In the genomic region with DNA sequence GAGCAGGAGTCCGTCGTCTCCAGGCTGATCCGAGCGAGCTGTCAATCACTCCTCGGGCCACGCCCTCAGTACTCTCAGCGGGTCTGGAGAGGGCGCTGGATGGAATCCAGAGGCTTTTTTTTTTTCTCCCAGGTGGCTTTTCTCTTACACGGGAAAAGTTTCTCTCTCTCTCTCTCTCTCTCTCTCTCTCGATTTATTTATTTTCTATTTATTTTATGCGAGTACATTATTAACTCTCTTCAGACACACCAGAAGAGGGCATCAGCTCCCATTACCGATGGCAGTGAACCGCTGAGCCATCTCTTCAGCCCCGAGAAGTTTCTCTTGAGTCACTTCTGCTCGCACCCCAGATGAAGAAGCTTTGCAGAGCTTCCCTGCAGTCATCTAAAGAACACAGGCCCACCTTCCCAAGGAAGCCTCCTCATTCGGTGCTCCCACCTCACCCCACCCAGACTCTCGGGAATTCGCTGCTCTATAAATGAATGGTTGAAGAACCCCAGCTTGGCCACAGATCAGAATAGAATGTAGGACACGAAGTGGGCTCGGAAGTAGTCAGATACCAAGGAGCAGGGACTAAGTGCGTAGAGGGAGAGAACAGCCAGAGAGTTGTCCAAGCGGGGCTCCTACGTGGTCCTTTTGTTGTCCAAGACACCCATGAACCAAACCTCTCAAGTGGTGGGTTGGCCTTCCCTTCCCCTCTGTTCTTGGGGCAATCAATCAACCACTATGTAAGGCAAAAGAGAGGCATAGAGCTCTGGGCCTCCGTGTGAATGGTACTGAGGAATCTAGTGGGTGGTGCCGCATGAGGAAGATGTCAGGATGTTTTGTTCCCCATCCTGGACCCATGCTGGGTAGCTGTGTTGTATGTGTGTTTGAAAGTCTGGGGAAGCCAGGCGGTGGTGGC, we compare ENCODE assay signal across 8 mouse cellular contexts. TPM values are rescaled to one million over a fixed set of nuclear protein-coding genes. Genes with fewer than 3 reads are reported as not detected.
DNase-seq lines count a peak whose midpoint lies in the region; ATAC-seq and TF ChIP-seq lines count a peak whose summit lies in the region.

A gene (minus strand): TSS at position 30 of the 904 bp plus-strand sequence.

- WGBS in liver, adult 2 months: 17% methylated on average over 26 of the region's 26 CpGs
- 23% methylated on average over 24 of the region's 26 CpGs for WGBS in embryonic facial prominence, embryonic 14.5 days
- WGBS in intestine, embryonic 15.5 days: 12% methylated on average over 26 of the region's 26 CpGs
- 16% methylated on average over 26 of the region's 26 CpGs for whole genome bisulfite sequencing in midbrain, embryonic 11.5 days

- ATAC-seq in embryonic facial prominence, embryonic 14.5 days (ENCODE audit: low read depth): no peak
- 0 out of 2 replicates have a peak, but pooled peaks have one; percentile 6 for ATAC-seq in intestine, embryonic 15.5 days
- ATAC-seq in midbrain, embryonic 11.5 days (ENCODE audit: low FRiP score): peak; percentile 1; the same call in 1 of the 2 replicates

- H3K79me2 ChIP-seq in liver, adult 2 months (ENCODE audit: control insufficient read depth, insufficient read depth, low read length): no peaks in the 10 kb centered on the region

- DNase-seq in liver, adult 2 months (ENCODE audit: extremely low read depth, low read depth, low spot score): no peak
- DNase-seq in liver: no peak
- DNase-seq in adrenal gland, adult 2 months: peak; percentile 32
- DNase-seq in embryonic facial prominence, embryonic 14.5 days (ENCODE audit: low spot score): no peak
- DNase-seq in midbrain, embryonic 11.5 days (ENCODE audit: low spot score, missing footprints): peak; percentile 90
- no peak for DNase-seq in retina, postnatal 1 day
- no peak for DNase-seq in gastrocnemius, postnatal 14 days

- peaks cover 12% of the 10 kb centered on the region for H3K4me1 ChIP-seq in liver, adult 2 months (ENCODE audit: control insufficient read depth, insufficient read depth, low read length)
- peaks cover 9% of the 10 kb centered on the region for H3K4me1 ChIP-seq in embryonic facial prominence, embryonic 14.5 days (ENCODE audit: control insufficient read depth, insufficient read depth, low read length)
- 0 out of 2 replicates have a peak, but pooled peaks cover 16% of the 10 kb centered on the region for H3K4me1 ChIP-seq in intestine, embryonic 15.5 days (replicated peaks)
- peaks cover 16% of the 10 kb centered on the region for H3K4me1 ChIP-seq in midbrain, embryonic 11.5 days (ENCODE audit: control insufficient read depth, insufficient read depth, low read length)

- intact Hi-C loops in gastrocnemius, postnatal 14 days (cut with DNase I; ENCODE audit: low total_unique reads): no loop called here

- no peaks in the 10 kb centered on the region for H3K27me3 ChIP-seq in liver, adult 2 months (ENCODE audit: control insufficient read depth, insufficient read depth, low read length)
- H3K27me3 ChIP-seq in embryonic facial prominence, embryonic 14.5 days (replicated peaks; ENCODE audit: control insufficient read depth, insufficient read depth, low read length): no peaks in the 10 kb centered on the region
- no peaks in the 10 kb centered on the region for H3K27me3 ChIP-seq in intestine, embryonic 15.5 days (replicated peaks)
- H3K27me3 ChIP-seq in midbrain, embryonic 11.5 days (ENCODE audit: control insufficient read depth, insufficient read depth, low read length): peaks cover 8% of the 10 kb centered on the region

- peak within 1 kb of the TSS; percentile 68 for H3K4me3 ChIP-seq in liver, adult 2 months (ENCODE audit: insufficient read depth, low read depth, low read length)
- H3K4me3 ChIP-seq in embryonic facial prominence, embryonic 14.5 days (ENCODE audit: low read depth, low read length): peak within 1 kb of the TSS; percentile 70
- H3K4me3 ChIP-seq in intestine, embryonic 15.5 days (replicated peaks): peak within 1 kb of the TSS; percentile 80
- peak within 1 kb of the TSS; percentile 56 for H3K4me3 ChIP-seq in midbrain, embryonic 11.5 days (ENCODE audit: low read depth, low read length)

- H3K9me3 ChIP-seq in embryonic facial prominence, embryonic 14.5 days (ENCODE audit: control insufficient read depth, low read length): no peaks in the 10 kb centered on the region
- no peaks in the 10 kb centered on the region for H3K9me3 ChIP-seq in intestine, embryonic 15.5 days
- no peaks in the 10 kb centered on the region for H3K9me3 ChIP-seq in midbrain, embryonic 11.5 days (ENCODE audit: control insufficient read depth, low read length)

- H3K4me2 ChIP-seq in embryonic facial prominence, embryonic 14.5 days (ENCODE audit: low read depth, low read length): peak within 1 kb of the TSS; percentile 86
- peak within 1 kb of the TSS; percentile 69 for H3K4me2 ChIP-seq in intestine, embryonic 15.5 days (replicated peaks)
- H3K4me2 ChIP-seq in midbrain, embryonic 11.5 days: peak within 1 kb of the TSS; percentile 53

- peak within 1 kb of the TSS; percentile 66 for H3K27ac ChIP-seq in liver, adult 2 months (replicated peaks; ENCODE audit: insufficient read depth, low read depth, low read length)
- H3K27ac ChIP-seq in embryonic facial prominence, embryonic 14.5 days (replicated peaks; ENCODE audit: low read depth, low read length): peak within 1 kb of the TSS; percentile 96
- H3K27ac ChIP-seq in intestine, embryonic 15.5 days: peak within 1 kb of the TSS; percentile 98
- H3K27ac ChIP-seq in midbrain, embryonic 11.5 days (ENCODE audit: low read depth, low read length): peak within 1 kb of the TSS; percentile 93

- H3K36me3 ChIP-seq in liver, adult 2 months (ENCODE audit: control insufficient read depth, insufficient read depth, low read length): no peaks in the 10 kb centered on the region
- peaks cover 27% of the 10 kb centered on the region for H3K36me3 ChIP-seq in embryonic facial prominence, embryonic 14.5 days (ENCODE audit: control insufficient read depth, insufficient read depth, low read length)
- H3K36me3 ChIP-seq in intestine, embryonic 15.5 days: peaks cover 16% of the 10 kb centered on the region
- H3K36me3 ChIP-seq in midbrain, embryonic 11.5 days (ENCODE audit: control insufficient read depth, insufficient read depth, low read length): peaks cover 10% of the 10 kb centered on the region; the same call in 1 of the 2 replicates

- peak within 1 kb of the TSS; percentile 83 for H3K9ac ChIP-seq in liver, adult 2 months (ENCODE audit: low read depth, low read length)
- peak within 1 kb of the TSS; percentile 86 for H3K9ac ChIP-seq in embryonic facial prominence, embryonic 14.5 days (ENCODE audit: low read depth, low read length)
- H3K9ac ChIP-seq in intestine, embryonic 15.5 days: peak within 1 kb of the TSS; percentile 95
- H3K9ac ChIP-seq in midbrain, embryonic 11.5 days (ENCODE audit: low read length): peak within 1 kb of the TSS; percentile 82

- no peak for TF ChIP-seq POLR2A in liver, adult 2 months (IDR thresholded peaks at IDR 0.05; ENCODE audit: extremely low read depth, insufficient read depth, low read length)

- TF ChIP-seq CTCF in liver, adult 2 months (IDR thresholded peaks at IDR 0.05; ENCODE audit: low read depth, low read length): 0 out of 2 replicates have a peak, but pooled peaks have one; percentile 0

RNA-seq across cellular contexts. Expression of the gene that starts here (rescaled TPM):
- total RNA-seq in liver, adult 2 months (2014; rRNA removed): 0.28 and 1.2 TPM in 2 replicates
- 4.5 TPM in 2 replicates for polyA plus RNA-seq in liver, adult 2 months (2012; rRNA removed)
- total RNA-seq in adrenal gland, adult 2 months (2021): 10 to 100 TPM; 10.7 to 15.5 TPM
- 53.7 and 59.9 TPM in 2 replicates for polyA plus RNA-seq in adrenal gland, adult 2 months (2012; rRNA removed)
- 20.0 and 23.6 TPM in 2 replicates for polyA plus RNA-seq in embryonic facial prominence, embryonic 14.5 days (2014; fragmentation: Nextera tagmentation; extraction: Ambion mirVana)
- polyA plus RNA-seq in intestine, embryonic 15.5 days (2015; fragmentation: Nextera tagmentation; extraction: Ambion mirVana): 20.7 and 21.2 TPM in 2 replicates
- 25.7 and 32.8 TPM in 2 replicates for polyA plus RNA-seq in midbrain, embryonic 11.5 days (2014; fragmentation: Nextera tagmentation; extraction: Ambion mirVana)
- total RNA-seq in gastrocnemius, postnatal 14 days (2021): 1 to 10 TPM; 4.7 to 5.1 TPM

Comparison
In these comparisons a context has a peak if more than half of its experiments do, and no peak if none do; other contexts are left out.
1. DNase-seq: peak in adrenal gland, adult 2 months (single experiment) and midbrain, embryonic 11.5 days (single experiment); none in liver, adult 2 months (single experiment), liver (single experiment), embryonic facial prominence, embryonic 14.5 days (single experiment), retina, postnatal 1 day (single experiment) and gastrocnemius, postnatal 14 days (single experiment).
2. Peak in every context shown above with its lines, with median percentiles within 50 percentile points of each other: H3K27ac ChIP-seq, H3K4me3 ChIP-seq, H3K9ac ChIP-seq and H3K4me2 ChIP-seq.